16 mouse cellular contexts compared by ENCODE assay signal in genomic region chr13:99147645-99148111, GRCm38 (mm10). TPM values are rescaled to one million over a fixed set of nuclear protein-coding genes. Genes with fewer than 3 reads are reported as not detected.
A peak's percentile ranks its signal among the peaks of the same experiment; 100 is the strongest.
DNase-seq lines count a peak whose midpoint lies in the region; ATAC-seq lines count a peak whose summit lies in the region.
"Had no signal": no experiment of that assay in that cellular context is flagged by ENCODE, and none has a peak within 500 bp of the region (broad histone marks: within the 10 kb centered on the region; RNA-seq: fewer than 3 reads in every experiment).

No protein-coding gene starts in this region.

- no peak for ATAC-seq in megakaryocyte-erythroid progenitor cell, adult 5-6 weeks (replicated peaks; ENCODE audit: low FRiP score, low TSS enrichment, poor library complexity, severe bottlenecking)
- ATAC-seq in erythroblast, adult 5-6 weeks (replicated peaks; ENCODE audit: low FRiP score, poor library complexity, severe bottlenecking): no peak
- ATAC-seq: forebrain, embryonic 15.5 days; intestine, embryonic 15.5 days; liver, postnatal 0 days had no signal

- intact Hi-C loops in left cerebral cortex, postnatal 36 days (cut with DNase I): loop anchor here (5.0 kb wide), 2 partner anchors 45 to 220 kb away; partner anchors contain the start of gene Tnpo1

- peak; percentile 59 for DNase-seq in layer of hippocampus, adult 9-11 months
- DNase-seq in layer of hippocampus, postnatal 14 days (ENCODE audit: low spot score in 2 of 2): no peak
- DNase-seq in brain, adult 2 months (ENCODE audit: low read depth, low spot score): peak; percentile 90
- peak; percentile 49 to 65 for DNase-seq in frontal cortex, postnatal 14 days (ENCODE audit: low spot score in 2 of 2)
- peak; percentile 76 to 82 for DNase-seq in left cerebral cortex, postnatal 36 days (ENCODE audit: low spot score in 2 of 2)
- DNase-seq: adrenal gland, postnatal 36 days; cerebellum, adult 8-10 months; gastrocnemius, postnatal 10 days; heart, adult 18-20 months; heart, postnatal 36 days; liver, postnatal 0 days; retina, postnatal 1 day had no signal

RNA-seq across cellular contexts. Expression of gene Zfp366, which starts 36.9 kb away (rescaled TPM):
- total RNA-seq in layer of hippocampus, postnatal 14 days (2021): 1 to 10 TPM; 5.1 to 7.0 TPM
- 1 to 10 TPM; 3.2 to 4.8 TPM for total RNA-seq in left cerebral cortex, postnatal 36 days (2021)
- total RNA-seq in megakaryocyte-erythroid progenitor cell, adult 5-6 weeks (2014; fragmentation: Nextera tagmentation): not detected in 2 replicates
- 0.47 TPM in 1 of 2 replicates, not detected in the other for total RNA-seq in megakaryocyte-erythroid progenitor cell, adult 5-6 weeks (2017)
- 0.42 TPM in 1 of 2 replicates, not detected in the other for total RNA-seq in erythroblast, adult 5-6 weeks (2015; ENCODE audit: low replicate concordance)
- 0.14 and 0.17 TPM in 2 replicates for total RNA-seq in erythroblast, adult 5-6 weeks (2017; ENCODE audit: low replicate concordance)

Comparison
In these comparisons a context has a peak if more than half of its experiments do, and no peak if none do; other contexts are left out.
1. DNase-seq: peak in layer of hippocampus, adult 9-11 months (single experiment), brain, adult 2 months (single experiment), frontal cortex, postnatal 14 days (2 of 2) and left cerebral cortex, postnatal 36 days (2 of 2); none in layer of hippocampus, postnatal 14 days (0 of 2).